Mouse (Mus musculus): ENCODE data around the gene Arhgef19. TPM values are rescaled to one million over a fixed set of nuclear protein-coding genes. Genes with fewer than 3 reads are reported as not detected.

Gene Arhgef19
- 3.2 and 5.7 TPM in 2 replicates for polyA plus RNA-seq (2015; fragmentation: Nextera tagmentation; extraction: Ambion mirVana)

DNA sequence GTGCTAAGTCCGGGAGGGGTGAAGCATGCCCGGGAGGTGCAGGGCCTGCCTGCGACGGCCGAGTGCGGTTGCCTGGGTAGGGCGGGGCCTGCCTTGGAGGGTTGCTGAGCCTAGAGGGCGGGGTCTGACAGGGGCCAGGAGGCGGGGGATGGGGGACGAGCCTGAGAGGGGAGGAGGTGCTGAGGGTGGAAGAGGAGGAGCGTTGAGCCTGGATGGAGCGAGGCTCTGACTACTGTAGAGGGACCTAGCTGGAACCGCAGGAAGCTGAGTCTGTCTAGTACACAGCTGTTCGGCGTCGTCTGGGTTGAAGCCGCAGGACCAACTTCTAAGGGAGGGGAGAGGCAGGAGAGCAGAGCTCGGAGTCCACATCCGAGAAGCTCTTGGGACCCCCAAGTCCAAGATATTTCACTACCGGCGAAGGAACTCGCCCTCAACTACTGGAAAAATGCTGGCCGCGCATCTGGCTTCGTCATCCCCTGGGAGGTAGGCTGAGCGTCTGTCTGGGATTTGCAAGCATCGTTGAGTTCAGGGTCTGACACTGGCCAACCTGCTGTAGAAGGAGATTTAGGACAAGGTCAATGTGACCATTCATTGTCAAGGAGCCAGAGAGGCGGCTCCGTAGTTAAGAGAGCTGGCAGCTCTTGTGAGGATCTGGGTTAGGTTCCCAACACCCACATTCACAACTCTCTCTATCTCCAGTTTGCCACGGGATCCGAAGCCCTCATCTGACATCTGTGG, at the start of gene Arhgef19:
TSS of gene Arhgef19 (plus strand) at position 112 of the 738 bp plus-strand sequence.
- Histone ChIP-seq H3K36me3 (no peaks in the 10 kb centered on the region), H3K27me3 (peaks cover 79% of the 10 kb centered on the region), H3K27ac (peak within 1 kb of the TSS; percentile 42), H3K4me2 (peak within 1 kb of the TSS; percentile 80), H3K9me3 (replicated peaks) (no peaks in the 10 kb centered on the region), H3K4me1 (replicated peaks) (peaks cover 43% of the 10 kb centered on the region), H3K4me3 (peak within 1 kb of the TSS; percentile 45), H3K9ac (peak within 1 kb of the TSS; percentile 34)
- peak; percentile 93 for ATAC-seq (replicated peaks; ENCODE audit: insufficient number of reproducible peaks, insufficient read depth, low FRiP score, low read depth)
- WGBS = 1% methylated on average over 31 of the region's 31 CpGs

DNA sequence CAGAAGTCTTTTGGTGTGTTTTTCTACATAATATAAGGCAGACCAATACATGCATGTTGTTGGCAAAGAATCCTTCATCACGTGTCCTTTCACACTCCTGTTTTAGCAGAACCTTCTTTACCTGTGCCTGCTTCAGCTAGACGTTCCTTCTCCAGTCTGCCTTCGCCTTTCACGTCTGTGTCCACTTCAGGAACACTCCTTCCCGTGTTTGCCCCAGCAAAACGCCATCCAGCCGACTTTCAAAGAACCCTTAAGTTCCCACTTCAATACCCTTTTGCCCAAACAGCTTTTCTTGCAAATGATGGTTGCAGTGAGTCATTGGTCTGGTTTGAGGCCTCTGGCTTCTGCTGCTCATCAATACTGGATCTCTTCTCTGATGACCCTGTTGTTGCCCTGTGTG, 48.0 kb upstream of the Arhgef19 start:
- Histone ChIP-seq H3K36me3 (peaks cover 10% of the 10 kb centered on the region), H3K4me2 (no peak overlapping the region), H3K27me3 (no peaks in the 10 kb centered on the region), H3K9ac (no peak overlapping the region), H3K4me3 (no peak overlapping the region), H3K4me1 (replicated peaks) (peaks cover 8% of the 10 kb centered on the region; the same call in 1 of the 2 replicates), H3K9me3 (replicated peaks) (no peaks in the 10 kb centered on the region), H3K27ac (no peak overlapping the region)
- 85% methylated on average over 7 of the region's 7 CpGs for WGBS
- no peak for ATAC-seq (replicated peaks; ENCODE audit: insufficient number of reproducible peaks, insufficient read depth, low FRiP score, low read depth)

DNA sequence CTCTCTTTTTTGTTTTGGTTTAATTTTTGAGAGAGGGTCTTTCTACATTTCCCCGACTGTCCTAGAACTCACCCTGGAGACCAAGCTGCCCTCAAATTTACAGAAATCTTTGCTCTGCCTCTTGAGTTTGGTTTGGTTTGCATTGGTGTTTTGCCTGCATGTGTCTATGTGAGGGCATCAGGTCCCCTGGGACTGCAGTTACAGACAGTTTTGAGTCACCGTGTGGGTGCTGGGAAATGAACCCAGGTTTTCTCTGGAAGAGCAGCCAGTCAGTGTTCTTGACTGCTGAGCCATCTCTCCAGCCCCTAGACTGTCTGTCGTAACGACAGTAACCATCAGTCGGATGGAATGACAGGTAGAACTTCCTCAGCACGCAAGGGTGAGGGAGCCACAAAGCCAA, 44.7 kb upstream of the Arhgef19 start:
- H3K27ac ChIP-seq = no peak overlapping the region
- ATAC-seq (replicated peaks; ENCODE audit: insufficient number of reproducible peaks, insufficient read depth, low FRiP score, low read depth) = no peak
- H3K36me3 ChIP-seq = peaks cover 35% of the 10 kb centered on the region
- no peak overlapping the region for H3K9ac ChIP-seq
- H3K4me1 ChIP-seq (replicated peaks) = no peaks in the 10 kb centered on the region
- no peak overlapping the region for H3K4me3 ChIP-seq
- no peaks in the 10 kb centered on the region for H3K9me3 ChIP-seq (replicated peaks)
- WGBS = 89% methylated on average over 6 of the region's 6 CpGs
- no peak overlapping the region for H3K4me2 ChIP-seq
- H3K27me3 ChIP-seq = no peaks in the 10 kb centered on the region

DNA sequence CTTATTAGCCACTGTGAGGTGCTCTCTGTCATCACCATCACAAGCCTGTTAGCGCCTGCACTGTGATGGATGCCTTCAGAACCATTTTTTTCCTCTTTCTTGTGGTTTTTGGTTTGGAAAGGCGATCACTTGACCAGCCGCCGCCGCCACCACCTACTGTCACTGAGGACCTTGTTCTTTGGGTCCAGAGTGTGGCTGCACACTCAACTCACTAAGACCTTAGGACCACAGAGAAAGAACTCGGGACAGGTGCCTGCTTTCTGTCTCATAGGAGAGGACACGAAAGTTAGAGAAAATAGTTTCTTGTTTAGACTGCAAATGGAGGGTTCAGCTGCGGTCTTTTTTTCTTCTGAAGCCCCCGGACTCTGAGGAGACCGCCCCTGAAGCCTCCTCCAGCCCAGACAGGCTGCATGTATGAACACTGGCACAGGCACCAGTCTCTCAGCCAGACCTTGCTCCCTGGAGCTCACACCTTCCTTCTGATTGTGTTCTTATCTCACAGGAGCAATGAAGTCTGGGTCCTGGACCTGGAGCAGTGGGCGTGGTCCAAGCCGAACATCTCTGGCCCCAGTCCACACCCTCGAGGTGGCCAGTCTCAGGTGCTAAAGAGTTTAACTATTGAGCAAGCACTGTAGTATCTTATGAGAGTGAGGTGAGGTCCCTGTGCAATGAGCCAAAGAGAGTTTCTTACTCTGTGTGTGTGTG, 42.2 kb upstream of the Arhgef19 start:
- Histone ChIP-seq H3K4me3 (no peak overlapping the region), H3K27ac (no peak overlapping the region), H3K9me3 (replicated peaks) (no peaks in the 10 kb centered on the region), H3K27me3 (no peaks in the 10 kb centered on the region), H3K9ac (no peak overlapping the region), H3K4me1 (replicated peaks) (no peaks in the 10 kb centered on the region; the same call in none of the 2 replicates), H3K36me3 (peaks cover 55% of the 10 kb centered on the region), H3K4me2 (no peak overlapping the region)
- ATAC-seq (replicated peaks; ENCODE audit: insufficient number of reproducible peaks, insufficient read depth, low FRiP score, low read depth) = no peak
- WGBS = 94% methylated on average over 13 of the region's 13 CpGs

DNA sequence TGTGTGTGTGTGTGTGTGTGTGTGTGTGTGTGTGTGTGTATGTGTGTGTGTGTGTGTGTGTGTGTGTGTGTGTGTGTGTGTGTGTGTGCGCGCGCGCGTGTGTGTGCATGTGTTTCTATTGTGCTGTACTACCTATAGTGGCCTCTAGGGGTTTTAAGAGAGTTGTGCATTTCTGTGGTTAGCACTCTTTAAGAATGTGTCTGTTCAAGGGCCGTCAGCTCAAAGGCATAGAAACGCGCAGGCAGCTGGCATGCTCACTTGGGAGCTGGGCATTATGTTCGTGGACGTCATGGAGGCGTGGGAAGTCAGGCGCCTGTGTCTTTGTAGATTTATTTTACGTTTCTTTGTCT, 41.6 kb upstream of the Arhgef19 start:
- Histone ChIP-seq H3K27me3 (no peaks in the 10 kb centered on the region), H3K9ac (no peak overlapping the region), H3K27ac (no peak overlapping the region), H3K4me1 (replicated peaks) (no peaks in the 10 kb centered on the region; the same call in none of the 2 replicates), H3K9me3 (replicated peaks) (no peaks in the 10 kb centered on the region), H3K4me2 (no peak overlapping the region), H3K4me3 (no peak overlapping the region), H3K36me3 (peaks cover 55% of the 10 kb centered on the region)
- no peak for ATAC-seq (replicated peaks; ENCODE audit: insufficient number of reproducible peaks, insufficient read depth, low FRiP score, low read depth)
- whole genome bisulfite sequencing = 92% methylated on average over 13 of the region's 13 CpGs

DNA sequence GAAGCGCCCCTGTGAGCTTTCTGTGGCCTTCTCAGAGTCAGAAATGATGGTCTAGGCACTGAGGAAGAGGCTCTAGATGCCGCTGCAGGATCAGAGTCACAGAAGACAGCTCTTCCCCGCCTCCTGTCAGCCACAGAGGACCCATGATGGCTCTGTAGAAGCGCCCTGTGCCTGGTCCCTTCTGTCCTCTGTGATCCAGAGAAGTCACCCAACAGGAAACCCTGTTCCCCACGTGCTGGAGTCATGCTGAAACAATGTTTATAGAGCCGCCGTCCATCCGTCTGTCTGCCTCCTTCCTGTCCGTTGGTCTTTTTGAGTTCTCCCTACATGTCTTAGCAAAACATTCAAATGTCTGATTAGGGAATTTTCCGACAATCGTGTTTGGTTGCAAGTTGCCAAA, 38.4 kb upstream of the Arhgef19 start:
- Histone ChIP-seq H3K4me1 (replicated peaks) (peaks cover 3% of the 10 kb centered on the region), H3K9ac (no peak overlapping the region), H3K36me3 (peaks cover 48% of the 10 kb centered on the region), H3K27me3 (no peaks in the 10 kb centered on the region), H3K4me2 (no peak overlapping the region), H3K27ac (peak overlapping the region; percentile 60), H3K4me3 (no peak overlapping the region), H3K9me3 (replicated peaks) (no peaks in the 10 kb centered on the region)
- ATAC-seq (replicated peaks; ENCODE audit: insufficient number of reproducible peaks, insufficient read depth, low FRiP score, low read depth) = no peak
- 62% methylated on average over 11 of the region's 11 CpGs for WGBS

DNA sequence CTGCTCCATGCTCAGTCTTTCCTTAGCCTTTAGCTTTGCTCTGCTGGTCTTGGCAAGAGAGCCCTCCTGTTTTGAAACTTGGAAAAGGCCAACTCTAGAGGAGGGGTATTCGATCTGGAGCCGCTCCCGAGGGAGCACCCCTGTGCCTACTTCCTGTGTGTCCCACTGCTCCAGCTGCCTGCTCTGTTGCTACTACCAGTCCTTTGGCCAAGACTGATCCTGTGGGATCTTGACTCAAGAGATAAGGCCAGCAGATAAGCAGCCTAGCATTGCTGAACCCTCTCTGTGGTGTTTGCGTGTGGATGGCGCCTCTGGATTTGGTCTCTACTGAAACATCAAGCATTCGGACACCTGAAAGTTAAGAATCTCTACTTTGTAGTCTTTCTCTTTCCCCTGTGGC, 37.1 kb upstream of the Arhgef19 start:
- Histone ChIP-seq H3K4me1 (replicated peaks) (peaks cover 3% of the 10 kb centered on the region), H3K36me3 (peaks cover 37% of the 10 kb centered on the region)
- WGBS = 81% methylated on average over 6 of the region's 6 CpGs

DNA sequence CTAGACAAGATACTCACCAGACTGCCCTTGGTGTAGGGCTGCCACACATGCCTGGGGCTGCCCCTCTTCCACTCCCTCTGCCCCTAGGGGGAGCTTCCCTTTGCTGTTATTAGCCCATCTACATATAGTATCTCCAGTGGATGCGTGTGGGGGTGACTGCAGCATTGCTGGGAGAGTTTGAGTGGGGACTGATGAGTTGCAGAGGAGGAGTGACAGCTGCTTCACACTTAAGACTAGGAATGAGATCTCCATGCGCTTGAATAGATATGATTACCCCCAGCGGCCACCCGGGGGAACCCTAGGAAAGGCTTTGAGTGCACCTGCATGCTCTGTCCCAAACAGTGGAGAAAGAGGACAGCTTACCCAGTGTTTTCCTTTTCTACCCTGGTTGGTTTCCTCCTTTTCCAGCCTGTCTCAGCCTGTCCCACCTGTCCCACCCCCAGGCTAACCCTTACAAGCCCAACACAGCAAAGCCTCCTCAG, 34.7 kb upstream of the Arhgef19 start:
- WGBS = 40% methylated on average over 4 of the region's 4 CpGs
- peaks cover 3% of the 10 kb centered on the region for H3K4me1 ChIP-seq (replicated peaks)
- H3K9ac ChIP-seq = no peak overlapping the region
- H3K27me3 ChIP-seq = no peaks in the 10 kb centered on the region
- H3K4me2 ChIP-seq = no peak overlapping the region
- no peak overlapping the region for H3K4me3 ChIP-seq
- peaks cover 20% of the 10 kb centered on the region; the same call in 1 of the 2 replicates for H3K36me3 ChIP-seq
- no peak overlapping the region for H3K27ac ChIP-seq
- no peaks in the 10 kb centered on the region for H3K9me3 ChIP-seq (replicated peaks)
- ATAC-seq (replicated peaks; ENCODE audit: insufficient number of reproducible peaks, insufficient read depth, low FRiP score, low read depth) = peak; percentile 24; the same call in 1 of the 2 replicates

More for the DNA sequence above, 37.1 kb upstream of the Arhgef19 start:
- Histone ChIP-seq H3K27ac (no peak overlapping the region), H3K9ac (no peak overlapping the region), H3K27me3 (no peaks in the 10 kb centered on the region), H3K9me3 (replicated peaks) (no peaks in the 10 kb centered on the region), H3K4me2 (no peak overlapping the region), H3K4me3 (no peak overlapping the region)
- ATAC-seq (replicated peaks; ENCODE audit: insufficient number of reproducible peaks, insufficient read depth, low FRiP score, low read depth) = no peak

DNA sequence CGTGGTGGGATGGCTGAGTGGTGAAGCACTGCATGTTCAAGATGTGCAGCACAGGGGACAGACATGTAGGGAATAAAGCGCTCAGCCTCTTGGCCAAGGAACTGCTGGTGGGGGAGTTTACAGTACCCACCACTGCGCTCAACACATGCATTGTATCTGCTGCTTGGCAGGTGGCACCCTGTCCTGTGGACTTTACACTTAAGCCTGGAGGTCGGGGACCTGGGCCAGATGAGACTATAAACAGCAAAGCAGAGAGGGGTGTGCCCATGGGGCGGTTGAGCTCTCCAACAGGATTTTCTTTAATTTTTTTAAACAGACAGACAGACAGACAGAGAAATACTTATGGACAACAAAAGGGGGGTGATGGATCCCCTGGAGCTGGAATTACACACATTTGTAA, 32.2 kb upstream of the Arhgef19 start:
- Histone ChIP-seq H3K9me3 (replicated peaks) (no peaks in the 10 kb centered on the region), H3K27ac (no peak overlapping the region), H3K36me3 (no peaks in the 10 kb centered on the region), H3K27me3 (no peaks in the 10 kb centered on the region), H3K4me2 (no peak overlapping the region), H3K4me3 (no peak overlapping the region), H3K9ac (no peak overlapping the region), H3K4me1 (replicated peaks) (0 out of 2 replicates have a peak, but pooled peaks cover 3% of the 10 kb centered on the region)
- WGBS = 85% methylated on average over 5 of the region's 5 CpGs
- no peak for ATAC-seq (replicated peaks; ENCODE audit: insufficient number of reproducible peaks, insufficient read depth, low FRiP score, low read depth)

DNA sequence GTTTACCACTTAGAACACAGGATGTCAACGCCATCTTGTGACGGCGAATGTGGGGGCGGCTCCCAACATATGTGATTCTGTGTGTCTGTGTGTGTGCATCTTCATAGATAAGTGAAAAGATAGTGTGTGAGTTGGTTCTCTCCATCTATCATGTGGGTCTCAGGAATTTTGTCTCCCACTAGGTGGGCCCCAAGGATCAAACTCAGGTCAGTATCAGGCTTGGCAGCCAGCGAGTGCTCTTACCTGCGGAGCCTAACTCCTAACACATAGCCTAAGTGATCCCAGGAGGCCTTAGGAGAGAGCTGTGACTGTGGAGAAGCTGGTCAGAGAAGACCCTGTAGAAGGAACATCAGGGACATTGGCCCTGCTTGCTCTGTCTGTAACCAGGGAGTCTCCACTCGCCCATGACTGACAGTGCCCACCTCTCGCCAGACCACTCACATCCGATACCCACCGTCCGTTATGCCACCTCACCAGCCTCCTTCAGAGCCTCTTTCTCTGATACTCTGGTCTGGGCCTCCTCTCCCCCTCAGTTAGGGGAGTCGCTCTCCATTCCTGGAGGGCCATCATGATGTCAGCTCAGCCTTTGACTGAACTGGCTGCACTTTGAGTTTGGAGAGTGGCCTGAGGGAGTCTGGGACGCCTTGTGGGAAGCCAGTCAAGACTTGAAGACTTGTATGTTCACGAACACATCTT, 28.6 kb upstream of the Arhgef19 start:
- Histone ChIP-seq H3K9me3 (replicated peaks) (no peaks in the 10 kb centered on the region), H3K9ac (no peak overlapping the region), H3K4me1 (replicated peaks) (peaks cover 7% of the 10 kb centered on the region), H3K4me3 (peak overlapping the region; percentile 42), H3K4me2 (peak overlapping the region; percentile 57), H3K27ac (peak overlapping the region; percentile 68), H3K27me3 (no peaks in the 10 kb centered on the region), H3K36me3 (no peaks in the 10 kb centered on the region)
- WGBS = 66% methylated on average over 14 of the region's 14 CpGs
- ATAC-seq (replicated peaks; ENCODE audit: insufficient number of reproducible peaks, insufficient read depth, low FRiP score, low read depth) = no peak

DNA sequence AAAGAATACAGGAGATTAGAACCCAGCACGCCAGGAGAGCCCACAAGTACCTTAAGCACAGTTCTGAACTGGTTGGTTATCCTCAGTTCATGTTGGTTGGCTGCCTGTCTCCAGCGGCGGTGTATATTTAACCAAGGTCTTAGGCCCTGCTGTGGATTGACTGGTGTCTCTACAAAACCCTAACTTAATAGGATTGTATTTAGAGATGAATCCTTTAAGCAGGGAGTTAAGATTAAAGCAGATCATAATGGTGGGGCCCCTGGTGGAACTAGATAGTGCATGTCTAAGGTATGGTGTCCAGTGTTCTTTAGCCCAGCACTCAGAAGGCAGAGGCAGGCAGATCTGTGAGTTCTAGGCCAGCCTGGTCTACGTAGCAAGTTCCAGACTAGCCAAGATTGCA, 27.7 kb upstream of the Arhgef19 start:
- Histone ChIP-seq H3K27me3 (no peaks in the 10 kb centered on the region), H3K27ac (no peak overlapping the region), H3K4me3 (no peak overlapping the region), H3K4me2 (no peak overlapping the region), H3K36me3 (no peaks in the 10 kb centered on the region), H3K9me3 (replicated peaks) (no peaks in the 10 kb centered on the region), H3K4me1 (replicated peaks) (peaks cover 7% of the 10 kb centered on the region), H3K9ac (no peak overlapping the region)
- ATAC-seq (replicated peaks; ENCODE audit: insufficient number of reproducible peaks, insufficient read depth, low FRiP score, low read depth) = no peak
- WGBS = 94% methylated on average over 4 of the region's 4 CpGs

All from heart, embryonic 15.5 days (tissue).